Mouse (Mus musculus): ENCODE results near the gene Ceacam18. TPM values are rescaled to one million over a fixed set of nuclear protein-coding genes. Genes with fewer than 3 reads are reported as not detected.

Ceacam18 gene
- polyA plus RNA-seq, 1 experiment from 2014 or later = 0.10 TPM

DNA sequence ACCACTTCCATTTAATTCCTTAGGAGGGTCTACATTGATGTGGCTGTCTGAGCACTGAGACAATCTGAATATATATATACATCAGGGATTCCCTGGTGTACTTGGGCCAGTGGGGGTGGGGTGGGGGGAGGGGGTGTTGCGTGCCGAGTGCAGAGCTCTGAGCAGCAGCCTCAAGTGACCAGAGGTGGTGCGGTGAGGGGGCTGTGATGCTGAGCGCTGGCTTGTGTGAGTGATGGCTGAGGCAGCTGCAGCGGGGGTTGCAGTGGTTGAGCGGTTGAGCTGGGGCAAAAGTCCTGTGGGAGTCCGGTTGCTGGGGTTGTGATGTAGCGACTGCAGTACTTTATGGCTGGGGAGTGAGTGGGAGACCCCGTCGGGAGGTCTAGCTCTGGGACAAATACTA, 10.7 kb upstream of the Ceacam18 start:
- Histone ChIP-seq H3K27ac (ENCODE audit: low read depth, low read length) (no peak overlapping the region), H3K27me3 (replicated peaks; ENCODE audit: control insufficient read depth, insufficient read depth, low read length) (no peaks in the 10 kb centered on the region), H3K9me3 (ENCODE audit: control insufficient read depth, low read length) (no peaks in the 10 kb centered on the region), H3K9ac (ENCODE audit: low read depth, low read length) (no peak overlapping the region; the same call in 1 of the 2 replicates), H3K4me3 (ENCODE audit: low read length) (no peak overlapping the region), H3K36me3 (ENCODE audit: control insufficient read depth, insufficient read depth, low read length) (no peaks in the 10 kb centered on the region), H3K4me2 (ENCODE audit: low read length) (peak overlapping the region; percentile 22), H3K4me1 (ENCODE audit: control insufficient read depth, insufficient read depth, low read depth, low read length) (0 out of 2 replicates have a peak, but pooled peaks cover 2% of the 10 kb centered on the region)
- ATAC-seq = no peak
- WGBS = 12% methylated on average over 10 of the region's 10 CpGs

DNA sequence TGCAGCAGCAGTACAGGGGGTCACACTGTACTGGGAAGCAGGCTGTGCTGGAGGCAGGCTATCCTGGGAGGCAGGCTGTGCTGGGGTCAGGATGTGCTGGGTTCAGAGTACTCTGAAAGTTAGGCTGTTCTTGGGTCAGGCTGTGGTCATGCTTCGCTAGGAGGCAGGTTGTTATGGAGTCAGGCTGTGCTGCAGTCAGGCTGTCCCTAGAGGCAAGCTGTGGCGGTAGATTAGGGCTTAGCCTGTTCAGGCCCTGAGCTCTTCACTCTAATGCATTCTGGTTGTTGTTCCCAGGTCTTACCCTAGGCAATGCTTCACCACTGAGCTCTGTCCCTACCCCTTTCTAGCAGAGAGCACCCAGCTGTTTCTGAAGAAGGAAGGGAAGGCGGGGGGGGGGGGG, 9.4 kb upstream of the Ceacam18 start:
- no peak overlapping the region for H3K4me3 ChIP-seq (ENCODE audit: low read length)
- H3K9ac ChIP-seq (ENCODE audit: low read depth, low read length) = no peak overlapping the region
- H3K4me1 ChIP-seq (ENCODE audit: control insufficient read depth, insufficient read depth, low read depth, low read length) = 0 out of 2 replicates have a peak, but pooled peaks cover 2% of the 10 kb centered on the region
- H3K36me3 ChIP-seq (ENCODE audit: control insufficient read depth, insufficient read depth, low read length) = no peaks in the 10 kb centered on the region
- H3K9me3 ChIP-seq (ENCODE audit: control insufficient read depth, low read length) = no peaks in the 10 kb centered on the region
- no peak for ATAC-seq
- no peak overlapping the region for H3K27ac ChIP-seq (ENCODE audit: low read depth, low read length)
- no peak overlapping the region for H3K4me2 ChIP-seq (ENCODE audit: low read length)
- WGBS = 59% methylated on average over 3 of the region's 3 CpGs
- no peaks in the 10 kb centered on the region for H3K27me3 ChIP-seq (replicated peaks; ENCODE audit: control insufficient read depth, insufficient read depth, low read length)

DNA sequence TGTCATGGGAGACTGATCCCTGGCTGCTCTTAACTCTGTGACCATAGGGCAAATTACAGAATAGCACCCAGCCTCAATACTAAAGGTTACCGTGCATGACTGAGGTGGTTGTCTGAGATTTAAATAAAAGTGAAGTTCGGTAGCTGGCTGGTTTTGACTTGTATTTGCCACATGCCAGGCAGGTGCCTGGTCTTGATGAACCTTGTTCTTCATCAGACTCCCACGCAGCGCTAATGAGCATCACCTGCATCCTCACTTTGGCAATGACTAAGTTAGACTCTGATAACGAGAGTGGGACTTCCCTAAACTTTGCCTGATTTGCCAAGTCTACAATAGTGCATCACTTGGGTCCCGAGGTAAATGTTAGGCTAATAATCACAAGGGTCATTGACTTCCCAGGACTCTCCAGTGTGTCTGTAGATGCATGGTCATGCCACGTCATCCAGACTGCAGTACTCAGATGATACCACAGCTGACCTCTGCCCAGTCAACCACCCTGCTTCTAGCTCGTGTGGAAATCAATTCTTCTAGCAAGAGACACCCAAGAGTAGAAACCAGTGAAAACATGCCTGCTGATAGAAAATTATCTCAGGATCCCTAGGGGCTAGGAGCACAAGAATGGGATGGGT, 8.6 kb upstream of the Ceacam18 start:
- no peak overlapping the region for H3K4me2 ChIP-seq (ENCODE audit: low read length)
- no peaks in the 10 kb centered on the region for H3K9me3 ChIP-seq (ENCODE audit: control insufficient read depth, low read length)
- ATAC-seq = no peak

DNA sequence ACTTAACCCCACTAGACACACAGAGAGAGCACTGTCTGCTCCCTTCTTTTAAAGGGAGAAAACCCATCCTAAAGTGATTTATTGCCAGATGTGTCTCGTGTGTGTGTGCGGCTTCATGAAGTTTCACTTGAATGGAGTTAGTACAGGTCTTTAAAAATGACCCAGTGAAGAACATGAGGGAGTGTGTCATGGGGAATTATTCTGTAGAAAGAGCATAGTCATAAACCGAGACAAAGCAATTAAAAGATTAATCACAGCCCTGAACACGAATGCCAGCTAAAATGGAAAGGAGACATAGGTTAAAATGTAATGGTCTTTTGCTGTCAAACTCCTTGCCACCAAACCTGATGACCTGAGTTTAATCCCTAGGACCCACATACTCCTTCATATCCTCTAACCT, 567 bp upstream of the Ceacam18 start:
- no peak overlapping the region for H3K4me2 ChIP-seq (ENCODE audit: low read length)
- H3K36me3 ChIP-seq (ENCODE audit: control insufficient read depth, insufficient read depth, low read length) = no peaks in the 10 kb centered on the region
- no peak overlapping the region for H3K27ac ChIP-seq (ENCODE audit: low read depth, low read length)
- ATAC-seq = no peak
- no peaks in the 10 kb centered on the region for H3K9me3 ChIP-seq (ENCODE audit: control insufficient read depth, low read length)
- H3K4me1 ChIP-seq (ENCODE audit: control insufficient read depth, insufficient read depth, low read depth, low read length) = no peaks in the 10 kb centered on the region
- no peak overlapping the region for H3K4me3 ChIP-seq (ENCODE audit: low read length)
- H3K9ac ChIP-seq (ENCODE audit: low read depth, low read length) = no peak overlapping the region
- no peaks in the 10 kb centered on the region for H3K27me3 ChIP-seq (replicated peaks; ENCODE audit: control insufficient read depth, insufficient read depth, low read length)
- 71% methylated on average over 4 of the region's 4 CpGs for WGBS

More for the DNA sequence above, 8.6 kb upstream of the Ceacam18 start:
- Histone ChIP-seq H3K27ac (ENCODE audit: low read depth, low read length) (no peak overlapping the region), H3K4me1 (ENCODE audit: control insufficient read depth, insufficient read depth, low read depth, low read length) (0 out of 2 replicates have a peak, but pooled peaks cover 2% of the 10 kb centered on the region), H3K36me3 (ENCODE audit: control insufficient read depth, insufficient read depth, low read length) (no peaks in the 10 kb centered on the region), H3K4me3 (ENCODE audit: low read length) (no peak overlapping the region), H3K27me3 (replicated peaks; ENCODE audit: control insufficient read depth, insufficient read depth, low read length) (no peaks in the 10 kb centered on the region), H3K9ac (ENCODE audit: low read depth, low read length) (no peak overlapping the region)
- WGBS = 79% methylated on average over 8 of the region's 8 CpGs

DNA sequence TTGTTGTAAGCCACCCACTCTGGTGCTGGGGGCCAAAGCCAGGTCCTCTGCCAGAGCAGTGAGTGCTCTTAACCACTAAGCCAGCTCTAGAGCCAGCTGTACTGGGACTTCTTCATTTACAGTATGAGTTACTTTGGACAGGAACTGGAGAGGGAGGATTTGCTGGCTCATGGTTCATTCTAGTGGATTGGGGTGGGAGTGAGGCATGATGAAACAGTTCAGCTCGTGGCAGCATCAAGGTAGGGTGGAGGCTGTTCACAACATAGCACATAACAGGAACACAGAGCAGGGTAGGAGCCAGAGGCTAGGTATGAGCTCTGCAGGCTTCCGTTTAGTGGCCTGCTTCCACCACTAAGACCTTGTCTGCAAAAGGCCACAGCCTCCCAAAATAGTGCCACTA, 1.7 kb downstream of the Ceacam18 start:
- no peak overlapping the region for H3K4me2 ChIP-seq (ENCODE audit: low read length)
- no peak overlapping the region for H3K27ac ChIP-seq (ENCODE audit: low read depth, low read length)
- 80% methylated on average over 2 of the region's 2 CpGs for WGBS
- no peak for ATAC-seq
- H3K9me3 ChIP-seq (ENCODE audit: control insufficient read depth, low read length) = no peaks in the 10 kb centered on the region
- no peak overlapping the region for H3K4me3 ChIP-seq (ENCODE audit: low read length)
- H3K4me1 ChIP-seq (ENCODE audit: control insufficient read depth, insufficient read depth, low read depth, low read length) = no peaks in the 10 kb centered on the region
- H3K27me3 ChIP-seq (replicated peaks; ENCODE audit: control insufficient read depth, insufficient read depth, low read length) = no peaks in the 10 kb centered on the region
- no peak overlapping the region for H3K9ac ChIP-seq (ENCODE audit: low read depth, low read length)
- no peaks in the 10 kb centered on the region for H3K36me3 ChIP-seq (ENCODE audit: control insufficient read depth, insufficient read depth, low read length)

DNA sequence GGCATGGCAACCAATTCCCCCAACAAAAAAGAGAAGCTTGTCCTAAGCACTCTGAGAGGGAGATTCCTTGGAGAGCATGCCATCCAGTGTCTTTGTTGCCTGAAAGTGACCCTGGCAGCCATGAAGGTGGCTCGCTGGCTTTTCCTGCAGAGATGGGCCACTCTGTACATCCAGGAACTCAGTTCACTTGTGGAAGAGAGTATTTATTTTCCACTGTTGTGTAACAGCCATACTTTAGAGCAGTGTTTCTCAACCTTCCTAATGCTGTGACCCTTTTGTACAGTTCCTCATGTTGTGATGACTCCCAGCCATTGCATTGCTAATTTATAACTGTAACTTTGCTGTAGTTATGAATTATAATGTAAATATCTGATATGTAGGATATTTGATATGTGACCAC, 2.6 kb downstream of the Ceacam18 start:
- Histone ChIP-seq H3K36me3 (ENCODE audit: control insufficient read depth, insufficient read depth, low read length) (no peaks in the 10 kb centered on the region), H3K9me3 (ENCODE audit: control insufficient read depth, low read length) (no peaks in the 10 kb centered on the region), H3K4me1 (ENCODE audit: control insufficient read depth, insufficient read depth, low read depth, low read length) (no peaks in the 10 kb centered on the region), H3K9ac (ENCODE audit: low read depth, low read length) (no peak overlapping the region), H3K27me3 (replicated peaks; ENCODE audit: control insufficient read depth, insufficient read depth, low read length) (no peaks in the 10 kb centered on the region), H3K4me2 (ENCODE audit: low read length) (no peak overlapping the region), H3K4me3 (ENCODE audit: low read length) (no peak overlapping the region), H3K27ac (ENCODE audit: low read depth, low read length) (no peak overlapping the region)
- WGBS = 64% methylated on average over 1 of the region's 1 CpGs
- no peak for ATAC-seq

DNA sequence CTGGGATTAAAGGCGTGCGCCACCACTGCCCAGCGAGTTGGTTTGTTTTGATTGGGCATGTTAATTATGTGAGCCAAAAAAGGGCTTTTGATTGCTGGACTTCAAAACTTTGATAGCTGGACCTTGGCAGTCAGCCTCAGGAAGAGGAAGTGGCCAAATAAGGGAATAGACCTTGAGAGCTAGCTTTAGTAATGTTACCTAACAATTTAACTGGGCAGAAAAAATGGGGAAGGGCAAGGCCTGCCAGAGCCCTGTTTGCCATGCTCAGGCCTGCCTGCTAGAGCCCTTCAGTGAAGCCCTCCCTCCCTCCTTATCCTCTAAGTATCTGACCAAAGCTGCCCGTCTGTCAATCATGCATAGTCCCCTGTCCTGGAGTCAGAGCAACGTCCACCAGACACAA, 8.1 kb downstream of the Ceacam18 start:
- Histone ChIP-seq H3K27me3 (replicated peaks; ENCODE audit: control insufficient read depth, insufficient read depth, low read length) (no peaks in the 10 kb centered on the region), H3K36me3 (ENCODE audit: control insufficient read depth, insufficient read depth, low read length) (no peaks in the 10 kb centered on the region), H3K4me3 (ENCODE audit: low read length) (no peak overlapping the region), H3K9ac (ENCODE audit: low read depth, low read length) (no peak overlapping the region), H3K4me2 (ENCODE audit: low read length) (no peak overlapping the region), H3K9me3 (ENCODE audit: control insufficient read depth, low read length) (no peaks in the 10 kb centered on the region), H3K27ac (ENCODE audit: low read depth, low read length) (no peak overlapping the region), H3K4me1 (ENCODE audit: control insufficient read depth, insufficient read depth, low read depth, low read length) (no peaks in the 10 kb centered on the region)
- WGBS = 82% methylated on average over 5 of the region's 5 CpGs
- ATAC-seq = no peak

DNA sequence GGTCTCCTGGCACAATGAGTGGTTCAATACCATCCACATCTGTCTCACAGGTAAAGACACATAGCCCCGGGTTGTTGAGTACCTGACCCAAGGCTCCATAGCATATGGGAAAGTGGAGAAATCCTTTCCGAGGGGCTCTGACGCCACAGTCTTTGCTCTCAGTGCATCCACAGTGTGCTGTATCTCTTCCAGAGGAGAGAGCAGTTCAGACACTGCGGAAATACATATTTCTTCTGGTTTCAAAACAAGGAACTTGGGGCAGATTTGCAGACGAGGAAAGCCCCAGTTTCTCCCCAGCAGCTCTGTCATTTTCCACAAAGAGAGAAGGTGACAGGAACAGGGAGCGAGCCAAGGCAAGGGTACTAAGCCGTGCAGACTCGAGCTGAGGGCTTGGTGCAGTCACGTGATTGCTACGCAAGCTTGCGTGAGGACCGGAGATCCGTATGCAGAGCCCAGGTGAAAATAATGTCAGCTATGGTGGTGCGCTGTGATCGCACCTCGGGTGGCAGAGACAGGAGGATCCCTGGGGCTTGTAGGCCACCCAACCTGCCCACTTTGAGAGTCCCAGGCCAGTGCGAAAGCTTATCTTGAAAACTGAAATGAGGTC, 8.6 kb downstream of the Ceacam18 start:
- no peak overlapping the region for H3K9ac ChIP-seq (ENCODE audit: low read depth, low read length)
- H3K36me3 ChIP-seq (ENCODE audit: control insufficient read depth, insufficient read depth, low read length) = no peaks in the 10 kb centered on the region
- no peak overlapping the region for H3K4me3 ChIP-seq (ENCODE audit: low read length)
- no peaks in the 10 kb centered on the region for H3K9me3 ChIP-seq (ENCODE audit: control insufficient read depth, low read length)
- no peak overlapping the region for H3K27ac ChIP-seq (ENCODE audit: low read depth, low read length)
- no peaks in the 10 kb centered on the region for H3K27me3 ChIP-seq (replicated peaks; ENCODE audit: control insufficient read depth, insufficient read depth, low read length)
- no peaks in the 10 kb centered on the region for H3K4me1 ChIP-seq (ENCODE audit: control insufficient read depth, insufficient read depth, low read depth, low read length)
- H3K4me2 ChIP-seq (ENCODE audit: low read length) = no peak overlapping the region
- ATAC-seq = no peak
- WGBS = 83% methylated on average over 17 of the region's 17 CpGs

DNA sequence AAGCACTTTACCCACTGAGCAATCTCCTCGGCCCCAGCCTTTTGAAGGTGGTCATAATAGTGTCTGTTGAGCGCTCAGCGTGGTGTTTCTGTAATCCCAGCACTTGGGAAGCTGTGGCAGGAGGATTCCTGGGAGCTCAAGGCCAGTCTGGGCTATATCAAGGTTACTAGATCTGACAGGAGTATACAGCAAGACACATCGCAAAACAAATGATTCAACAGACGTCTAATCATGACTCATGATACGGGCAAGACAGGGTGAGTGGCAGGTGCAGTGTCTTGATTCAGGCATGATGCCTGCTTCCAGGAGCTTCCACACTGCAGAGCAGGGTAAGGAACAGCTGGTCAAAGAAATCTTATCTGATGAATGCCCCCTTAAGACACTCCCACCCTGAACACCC, 18.2 kb downstream of the Ceacam18 start:
- H3K27ac ChIP-seq (ENCODE audit: low read depth, low read length) = no peak overlapping the region
- no peak overlapping the region for H3K9ac ChIP-seq (ENCODE audit: low read depth, low read length)
- no peak for ATAC-seq
- no peaks in the 10 kb centered on the region for H3K9me3 ChIP-seq (ENCODE audit: control insufficient read depth, low read length)
- 85% methylated on average over 6 of the region's 6 CpGs for WGBS
- no peaks in the 10 kb centered on the region for H3K36me3 ChIP-seq (ENCODE audit: control insufficient read depth, insufficient read depth, low read length)
- H3K4me3 ChIP-seq (ENCODE audit: low read length) = no peak overlapping the region
- no peaks in the 10 kb centered on the region for H3K27me3 ChIP-seq (replicated peaks; ENCODE audit: control insufficient read depth, insufficient read depth, low read length)
- no peaks in the 10 kb centered on the region for H3K4me1 ChIP-seq (ENCODE audit: control insufficient read depth, insufficient read depth, low read depth, low read length)
- no peak overlapping the region for H3K4me2 ChIP-seq (ENCODE audit: low read length)

Measured in hindbrain, embryonic 16.5 days (tissue).